In genomic region chr14:30027378-30027777, GRCm38 (mm10) we compare ENCODE assay signal across 12 mouse cellular contexts. TPM values are rescaled to one million over a fixed set of nuclear protein-coding genes. Genes with fewer than 3 reads are reported as not detected.
DNase-seq lines count a peak whose midpoint lies in the region; ATAC-seq and TF ChIP-seq lines count a peak whose summit lies in the region.
"Had no signal": no experiment of that assay in that cellular context is flagged by ENCODE, and none has a peak within 500 bp of the region (broad histone marks: within the 10 kb centered on the region; RNA-seq: fewer than 3 reads in every experiment).

No protein-coding gene starts in this region.

- no peaks in the 10 kb centered on the region for H3K27me3 ChIP-seq in ES-Bruce4 (ENCODE audit: control insufficient read depth, insufficient read depth, low read length, poor library complexity, severe bottlenecking)
- H3K27me3 ChIP-seq in limb, embryonic 10.5 days (ENCODE audit: low read depth, poor library complexity, severe bottlenecking): no peaks in the 10 kb centered on the region
- H3K27me3 ChIP-seq in neural tube, embryonic 15.5 days (replicated peaks): no peaks in the 10 kb centered on the region
- H3K27me3 ChIP-seq: liver, embryonic 15.5 days had no signal

- H3K4me3 ChIP-seq in layer of hippocampus, adult 2 months: no peak overlapping the region
- no peak overlapping the region for H3K4me3 ChIP-seq in ES-Bruce4 (ENCODE audit: low read depth, low read length)
- H3K4me3 ChIP-seq in bone marrow macrophage, adult 2 months (ENCODE audit: insufficient read depth, low read length): no peak overlapping the region
- H3K4me3 ChIP-seq in limb, embryonic 10.5 days: no peak overlapping the region
- no peak overlapping the region for H3K4me3 ChIP-seq in neural tube, embryonic 15.5 days (replicated peaks)
- H3K4me3 ChIP-seq: liver, embryonic 15.5 days had no signal

- ATAC-seq in monocyte, adult 5-6 weeks (replicated peaks; ENCODE audit: insufficient number of reproducible peaks, low FRiP score, low TSS enrichment, poor library complexity, severe bottlenecking): peak; percentile 52; the same call in 1 of the 2 replicates
- no peak for ATAC-seq in neural tube, embryonic 15.5 days (ENCODE audit: low FRiP score)
- ATAC-seq: forebrain, embryonic 14.5 days; intestine, embryonic 16.5 days had no signal

- 46% methylated on average over 2 of the region's 2 CpGs for WGBS in limb, embryonic 10.5 days
- 51% methylated on average over 2 of the region's 2 CpGs for WGBS in neural tube, embryonic 15.5 days

- no peak overlapping the region for H3K27ac ChIP-seq in layer of hippocampus, adult 2 months
- H3K27ac ChIP-seq in ES-Bruce4 (ENCODE audit: insufficient read depth, low read length): no peak overlapping the region
- H3K27ac ChIP-seq in bone marrow macrophage, adult 2 months (ENCODE audit: insufficient read depth, low read depth, low read length): no peak overlapping the region
- no peak overlapping the region for H3K27ac ChIP-seq in limb, embryonic 10.5 days
- no peak overlapping the region for H3K27ac ChIP-seq in neural tube, embryonic 15.5 days (replicated peaks)
- H3K27ac ChIP-seq: liver, embryonic 15.5 days had no signal

- H3K9me3 ChIP-seq in ES-Bruce4 (replicated peaks; ENCODE audit: control insufficient read depth, insufficient read depth, low read length, poor library complexity, severe bottlenecking): no peaks in the 10 kb centered on the region
- H3K9me3 ChIP-seq in limb, embryonic 10.5 days (replicated peaks): no peaks in the 10 kb centered on the region
- H3K9me3 ChIP-seq in neural tube, embryonic 15.5 days (replicated peaks): no peaks in the 10 kb centered on the region
- H3K9me3 ChIP-seq: liver, embryonic 15.5 days had no signal

- H3K4me2 ChIP-seq in neural tube, embryonic 15.5 days: no peak overlapping the region
- H3K4me2 ChIP-seq: liver, embryonic 15.5 days had no signal

- H3K9ac ChIP-seq in ES-Bruce4 (ENCODE audit: low read depth, poor library complexity, severe bottlenecking): no peak overlapping the region
- no peak overlapping the region for H3K9ac ChIP-seq in neural tube, embryonic 15.5 days (replicated peaks)
- H3K9ac ChIP-seq: liver, embryonic 15.5 days had no signal

- no peak for TF ChIP-seq POLR2A in ES-Bruce4 (IDR thresholded peaks at IDR 0.05; ENCODE audit: insufficient read depth, low read length)
- no peak for TF ChIP-seq POLR2A in bone marrow macrophage, adult 2 months (IDR thresholded peaks at IDR 0.05; ENCODE audit: borderline replicate concordance, low read depth, low read length)

- no peak for TF ChIP-seq EP300 in ES-Bruce4 (IDR thresholded peaks at IDR 0.05; ENCODE audit: insufficient read depth, low read depth, low read length)

- DNase-seq in layer of hippocampus, adult 2 months (ENCODE audit: low spot score in 2 of 2): no peak
- DNase-seq in layer of hippocampus, adult 9-11 months: no peak
- no peak for DNase-seq in limb, embryonic 10.5 days (ENCODE audit: low spot score)
- no peak for DNase-seq in gastrocnemius, postnatal 10 days

- no peaks in the 10 kb centered on the region for H3K4me1 ChIP-seq in ES-Bruce4 (ENCODE audit: control insufficient read depth, insufficient read depth, low read length)
- H3K4me1 ChIP-seq in bone marrow macrophage, adult 2 months (ENCODE audit: control insufficient read depth, insufficient read depth, low read length): peaks cover 10% of the 10 kb centered on the region; the same call in 1 of the 2 replicates
- H3K4me1 ChIP-seq in limb, embryonic 10.5 days: no peaks in the 10 kb centered on the region
- no peaks in the 10 kb centered on the region for H3K4me1 ChIP-seq in neural tube, embryonic 15.5 days
- H3K4me1 ChIP-seq: liver, embryonic 15.5 days had no signal

- no peaks in the 10 kb centered on the region for H3K36me3 ChIP-seq in ES-Bruce4 (ENCODE audit: control insufficient read depth, insufficient read depth, low read length, poor library complexity, severe bottlenecking)
- H3K36me3 ChIP-seq in limb, embryonic 10.5 days: no peaks in the 10 kb centered on the region
- no peaks in the 10 kb centered on the region for H3K36me3 ChIP-seq in neural tube, embryonic 15.5 days
- H3K36me3 ChIP-seq: liver, embryonic 15.5 days had no signal

- TF ChIP-seq CTCF in layer of hippocampus, adult 2 months (conservative IDR thresholded peaks at IDR 0.05): peak; percentile 70
- peak; percentile 76 for TF ChIP-seq CTCF in ES-Bruce4 (IDR thresholded peaks at IDR 0.05; ENCODE audit: low read depth, low read length)
- peak; percentile 62 for TF ChIP-seq CTCF in bone marrow macrophage, adult 2 months (IDR thresholded peaks at IDR 0.05; ENCODE audit: low read depth, low read length)

RNA-seq across cellular contexts. Expression of gene Chdh, which starts 18.6 kb away (rescaled TPM):
- total RNA-seq in layer of hippocampus, adult 2 months (2021): 1 to 10 TPM; 2.2 to 2.5 TPM
- polyA plus RNA-seq in ES-Bruce4 (2011; ENCODE audit: insufficient read depth, insufficient read length, low read depth, missing spikeins): 0.67 and 1.3 TPM in 2 replicates
- polyA plus RNA-seq in bone marrow macrophage, adult 2 months (2012; ENCODE audit: insufficient read depth, insufficient read length, missing spikeins): not detected in 2 replicates
- total RNA-seq in monocyte, adult 5-6 weeks (2017): 0.19 to 0.21 TPM in 2 of 3 replicates, not detected in the other
- polyA plus RNA-seq in limb, embryonic 10.5 days (2016; fragmentation: Nextera tagmentation; extraction: Ambion mirVana): 0.05 TPM in 1 of 2 replicates, not detected in the other
- total RNA-seq in gastrocnemius, postnatal 10 days (2021): under 1 TPM; 0.35 to 0.41 TPM
- 0.52 and 1.7 TPM in 2 replicates for polyA plus RNA-seq in neural tube, embryonic 15.5 days (2015; fragmentation: Nextera tagmentation; extraction: Ambion mirVana)
- polyA plus RNA-seq: forebrain, embryonic 14.5 days had no signal

RNA-seq across cellular contexts. Expression of gene Il17rb, which starts 18.7 kb away (rescaled TPM):
- 1 to 10 TPM; 1.1 to 1.2 TPM for total RNA-seq in layer of hippocampus, adult 2 months (2021)
- polyA plus RNA-seq in ES-Bruce4 (2011; ENCODE audit: insufficient read depth, insufficient read length, low read depth, missing spikeins): 0.43 TPM in 1 of 2 replicates, not detected in the other
- not detected in 2 replicates for polyA plus RNA-seq in bone marrow macrophage, adult 2 months (2012; ENCODE audit: insufficient read depth, insufficient read length, missing spikeins)
- total RNA-seq in monocyte, adult 5-6 weeks (2017): 0.32 to 0.39 TPM in 2 of 3 replicates, not detected in the other
- polyA plus RNA-seq in limb, embryonic 10.5 days (2016; fragmentation: Nextera tagmentation; extraction: Ambion mirVana): 0.69 and 1.4 TPM in 2 replicates
- total RNA-seq in gastrocnemius, postnatal 10 days (2021): under 1 TPM in 1 of 2 experiments, not detected in 1; 0.16 TPM
- 0.96 and 4.2 TPM in 2 replicates for polyA plus RNA-seq in neural tube, embryonic 15.5 days (2015; fragmentation: Nextera tagmentation; extraction: Ambion mirVana)
- total RNA-seq: neutrophil, adult 5-6 weeks had no signal

RNA-seq across cellular contexts. Expression of gene Actr8, which starts 49.2 kb away (rescaled TPM):
- 10 to 100 TPM; 84.0 to 90.4 TPM for total RNA-seq in layer of hippocampus, adult 2 months (2021)
- polyA plus RNA-seq in ES-Bruce4 (2011; ENCODE audit: insufficient read depth, insufficient read length, low read depth, missing spikeins): 49.4 and 54.7 TPM in 2 replicates
- polyA plus RNA-seq in bone marrow macrophage, adult 2 months (2012; ENCODE audit: insufficient read depth, insufficient read length, missing spikeins): 35.5 and 42.4 TPM in 2 replicates
- total RNA-seq in monocyte, adult 5-6 weeks (2017): 36.7 to 66.2 TPM (median 39.9 TPM) in 3 replicates
- polyA plus RNA-seq in limb, embryonic 10.5 days (2016; fragmentation: Nextera tagmentation; extraction: Ambion mirVana): 76.4 and 78.4 TPM in 2 replicates
- total RNA-seq in gastrocnemius, postnatal 10 days (2021): 10 to 100 TPM; 29.7 to 34.0 TPM
- 74.6 TPM in 2 replicates for polyA plus RNA-seq in neural tube, embryonic 15.5 days (2015; fragmentation: Nextera tagmentation; extraction: Ambion mirVana)

RNA-seq across cellular contexts. Expression of gene Selenok, which starts 59.3 kb away (rescaled TPM):
- 100 to 1,000 TPM; 107 to 110 TPM for total RNA-seq in layer of hippocampus, adult 2 months (2021)
- polyA plus RNA-seq in ES-Bruce4 (2011; ENCODE audit: insufficient read depth, insufficient read length, low read depth, missing spikeins): 39.9 and 50.8 TPM in 2 replicates
- polyA plus RNA-seq in bone marrow macrophage, adult 2 months (2012; ENCODE audit: insufficient read depth, insufficient read length, missing spikeins): 214 and 249 TPM in 2 replicates
- total RNA-seq in monocyte, adult 5-6 weeks (2017): 363 to 500 TPM (median 474 TPM) in 3 replicates
- 229 and 245 TPM in 2 replicates for polyA plus RNA-seq in limb, embryonic 10.5 days (2016; fragmentation: Nextera tagmentation; extraction: Ambion mirVana)
- 10 to 100 TPM; 58.3 to 58.5 TPM for total RNA-seq in gastrocnemius, postnatal 10 days (2021)
- 355 and 416 TPM in 2 replicates for polyA plus RNA-seq in neural tube, embryonic 15.5 days (2015; fragmentation: Nextera tagmentation; extraction: Ambion mirVana)
